Mouse (Mus musculus) frontal cortex, postnatal 36 days (tissue): ENCODE data around the gene Ccni.

Source experiments
- DNase-seq, 2 experiments: peaks; one replicate each; pipeline ENCODE4 v3.0.0; 2022; ENCODE audit warnings: low spot score in 2 of 2

Ccni gene

DNA sequence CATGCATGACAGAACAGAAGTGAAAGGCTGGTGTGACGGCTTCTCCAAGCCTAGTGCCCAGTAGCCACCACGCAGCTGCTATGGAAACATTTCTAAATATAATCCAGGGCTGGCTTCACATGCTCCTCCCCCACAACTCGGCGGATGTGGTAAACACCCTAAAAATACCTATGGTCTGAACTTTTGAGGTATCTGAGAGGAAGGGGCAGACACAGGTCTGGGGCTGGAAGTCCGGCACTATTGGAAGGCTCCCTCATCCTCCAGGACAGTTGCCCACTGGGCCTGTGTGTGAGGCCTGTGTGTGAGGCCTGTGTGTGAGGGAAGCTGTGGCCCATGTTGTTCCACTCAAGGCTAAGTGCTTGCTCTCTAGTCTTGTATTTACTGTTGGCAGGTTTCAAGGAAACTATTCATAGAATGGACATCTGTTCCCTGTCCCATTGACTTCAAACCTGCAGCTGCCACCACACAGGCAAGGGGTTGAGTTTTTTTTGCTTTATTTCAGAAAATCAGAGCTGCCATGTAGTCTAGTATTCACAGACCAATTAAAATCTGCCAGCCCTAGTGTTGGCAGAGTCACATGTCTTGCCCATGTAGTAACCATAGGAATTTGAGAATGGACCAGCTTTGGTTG is 69.2 kb downstream of the Ccni start:
- DNase-seq = peak; percentile 43 to 73

- DNase-seq = no peak
These were observed 70.8 kb downstream of the Ccni start for GRCm38 (mm10) chr5:93135368-93136107.

- peak; percentile 37 to 68 for DNase-seq
These were observed 72.7 kb downstream of the Ccni start for GRCm38 (mm10) chr5:93133445-93134244.
